Mouse (Mus musculus) ES-Bruce4 (cell line): ENCODE measurements around the gene AC124502.3.

ENCODE experiments used
- CTCF ChIP-seq: IDR thresholded peaks from one replicate; pipeline ENCODE4 v1.8.1; 2011; ENCODE audit warnings: low read depth, low read length
- EP300 ChIP-seq: IDR thresholded peaks from 2 replicates; pipeline ENCODE4 v1.6.1; 2011; ENCODE audit warnings: low read depth, low read length; ENCODE audit not compliant: insufficient read depth
- POLR2A ChIP-seq: IDR thresholded peaks from one replicate; pipeline ENCODE4 v1.8.1; 2011; ENCODE audit warnings: low read length; ENCODE audit not compliant: insufficient read depth

DNA sequence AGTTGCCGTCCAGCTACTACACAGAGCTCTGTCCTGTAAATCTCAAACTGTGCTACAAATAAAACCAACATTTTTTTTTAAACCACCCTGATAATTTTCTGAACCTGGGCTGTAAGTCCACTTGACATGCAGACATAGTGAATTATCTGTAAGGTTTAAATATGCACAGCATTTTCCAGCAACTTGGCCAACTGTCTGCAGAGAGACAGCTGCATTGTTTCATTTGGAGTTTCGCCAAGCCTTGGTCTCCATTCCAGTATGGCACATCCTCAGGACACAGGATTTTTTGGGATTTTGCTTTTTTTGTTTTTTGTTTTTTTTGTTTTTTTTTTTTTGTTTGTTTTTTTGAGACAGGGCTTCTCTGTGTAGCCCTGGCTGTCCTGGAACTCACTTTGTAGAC is 17.3 kb upstream of the AC124502.3 start:
- TF ChIP-seq CTCF (no peak), POLR2A (no peak), EP300 (no peak)
